Mouse (Mus musculus): ENCODE data around the gene Acot12. TPM values are rescaled to one million over a fixed set of nuclear protein-coding genes. Genes with fewer than 3 reads are reported as not detected.

Gene Acot12
- polyA plus RNA-seq, 1 experiment, result not detected

DNA sequence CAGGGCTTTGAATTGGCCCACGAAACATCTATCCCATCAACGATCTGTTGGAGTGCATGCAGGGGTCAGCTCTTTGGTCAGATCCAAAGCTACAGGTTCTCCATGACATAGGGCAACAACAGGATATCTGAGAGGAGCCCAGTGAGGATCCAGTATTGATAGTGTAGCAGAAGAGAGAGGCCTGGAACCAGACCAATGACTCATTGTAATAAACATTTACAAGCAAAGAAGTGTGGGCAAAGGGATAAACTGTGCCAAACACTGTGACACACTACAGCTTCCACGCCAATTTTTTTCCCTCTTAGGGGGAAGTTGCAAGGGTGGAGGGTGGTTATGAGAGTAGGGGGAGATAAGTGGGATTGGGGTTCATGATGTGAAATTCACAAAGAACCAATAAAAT lies 17.1 kb upstream of the Acot12 start:
- H3K4me1 ChIP-seq (ENCODE audit: control insufficient read depth, insufficient read depth, low read length), result peaks cover 5% of the 10 kb centered on the region; the same call in 1 of the 2 replicates
- no peak overlapping the region for H3K4me3 ChIP-seq (ENCODE audit: insufficient read depth, low read depth, low read length)
- TF ChIP-seq POLR2A (IDR thresholded peaks at IDR 0.05; ENCODE audit: insufficient read depth, low read depth, low read length), result no peak
- WGBS, result 68% methylated on average over 3 of the region's 3 CpGs
- no peak overlapping the region for H3K27ac ChIP-seq (ENCODE audit: insufficient read depth, low read depth, low read length)

DNA sequence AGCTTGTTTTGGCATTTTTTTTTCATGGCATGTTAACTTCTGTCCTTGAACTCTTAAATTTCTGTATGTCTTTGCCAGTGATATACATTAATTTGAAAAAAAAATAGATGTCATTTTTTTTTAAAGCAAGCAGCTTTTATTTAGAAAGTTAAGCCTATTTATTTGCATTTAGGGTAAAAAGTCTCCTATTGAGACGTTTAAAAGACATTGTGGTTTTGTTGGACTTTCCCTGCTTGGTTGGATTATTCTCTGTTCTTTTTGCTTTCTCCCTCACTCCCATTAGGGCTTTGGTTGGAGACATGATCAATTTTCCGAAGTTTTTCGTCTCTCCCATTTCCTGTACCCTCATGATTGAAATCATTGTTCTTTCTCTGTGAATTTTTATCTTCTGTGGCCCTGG lies 16.2 kb upstream of the Acot12 start:
- H3K4me1 ChIP-seq (ENCODE audit: control insufficient read depth, insufficient read depth, low read length), result peaks cover 5% of the 10 kb centered on the region; the same call in 1 of the 2 replicates
- H3K27ac ChIP-seq (ENCODE audit: insufficient read depth, low read depth, low read length), result no peak overlapping the region
- no peak for TF ChIP-seq POLR2A (IDR thresholded peaks at IDR 0.05; ENCODE audit: insufficient read depth, low read depth, low read length)
- no peak for TF ChIP-seq CTCF (IDR thresholded peaks at IDR 0.05; ENCODE audit: insufficient read depth, low read depth, low read length)
- 74% methylated on average over 3 of the region's 3 CpGs for WGBS
- H3K4me3 ChIP-seq (ENCODE audit: insufficient read depth, low read depth, low read length), result no peak overlapping the region

DNA sequence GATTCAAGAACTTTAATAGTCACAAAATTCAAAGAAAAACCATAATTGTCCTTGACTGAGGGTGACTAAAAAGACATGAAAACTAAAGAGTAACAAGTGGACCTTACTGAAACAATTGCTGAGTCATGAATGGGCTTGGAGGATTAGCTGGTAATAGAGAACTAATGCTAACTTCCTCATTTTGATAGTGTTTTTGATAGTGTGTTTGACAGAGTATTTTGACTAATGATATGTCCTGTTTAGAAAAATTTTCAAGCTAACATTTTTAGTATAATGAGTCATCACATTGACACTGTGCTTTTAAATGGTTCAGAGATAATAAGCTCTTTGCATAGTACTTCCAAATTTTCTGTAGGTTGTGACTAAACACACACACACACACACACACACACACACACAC lies 13.4 kb upstream of the Acot12 start:
- no peak overlapping the region for H3K4me3 ChIP-seq (ENCODE audit: insufficient read depth, low read depth, low read length)
- H3K4me1 ChIP-seq (ENCODE audit: control insufficient read depth, insufficient read depth, low read length), result peaks cover 5% of the 10 kb centered on the region; the same call in 1 of the 2 replicates
- no peak overlapping the region for H3K27ac ChIP-seq (ENCODE audit: insufficient read depth, low read depth, low read length)
- TF ChIP-seq POLR2A (IDR thresholded peaks at IDR 0.05; ENCODE audit: insufficient read depth, low read depth, low read length), result no peak
- no peak for TF ChIP-seq CTCF (IDR thresholded peaks at IDR 0.05; ENCODE audit: insufficient read depth, low read depth, low read length)

DNA sequence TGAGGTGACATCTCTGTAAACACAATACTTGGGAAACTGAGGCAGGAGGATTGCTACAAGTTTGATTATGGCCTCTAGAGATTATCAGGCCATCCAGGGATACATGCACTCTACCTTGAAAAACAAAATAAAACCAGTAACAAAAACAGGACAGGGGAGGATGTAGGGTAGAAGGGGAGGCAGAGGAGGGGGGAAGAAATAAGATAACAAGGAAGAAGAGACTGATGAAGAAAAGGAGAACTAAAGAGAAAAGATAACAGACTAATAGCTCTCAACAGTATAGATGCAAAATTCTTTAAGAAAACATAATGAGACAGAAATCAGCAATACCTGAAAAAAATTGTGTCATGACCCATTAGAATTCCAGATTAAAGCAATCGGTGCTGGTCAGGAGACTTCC lies 4.1 kb upstream of the Acot12 start:
- no peak for TF ChIP-seq POLR2A (IDR thresholded peaks at IDR 0.05; ENCODE audit: insufficient read depth, low read depth, low read length)
- TF ChIP-seq CTCF (IDR thresholded peaks at IDR 0.05; ENCODE audit: insufficient read depth, low read depth, low read length), result no peak
- Histone ChIP-seq H3K4me3 (ENCODE audit: insufficient read depth, low read depth, low read length) (no peak overlapping the region), H3K27ac (ENCODE audit: insufficient read depth, low read depth, low read length) (no peak overlapping the region), H3K4me1 (ENCODE audit: control insufficient read depth, insufficient read depth, low read length) (peaks cover 6% of the 10 kb centered on the region; the same call in 1 of the 2 replicates)
- WGBS, result 88% methylated on average over 1 of the region's 1 CpGs

DNA sequence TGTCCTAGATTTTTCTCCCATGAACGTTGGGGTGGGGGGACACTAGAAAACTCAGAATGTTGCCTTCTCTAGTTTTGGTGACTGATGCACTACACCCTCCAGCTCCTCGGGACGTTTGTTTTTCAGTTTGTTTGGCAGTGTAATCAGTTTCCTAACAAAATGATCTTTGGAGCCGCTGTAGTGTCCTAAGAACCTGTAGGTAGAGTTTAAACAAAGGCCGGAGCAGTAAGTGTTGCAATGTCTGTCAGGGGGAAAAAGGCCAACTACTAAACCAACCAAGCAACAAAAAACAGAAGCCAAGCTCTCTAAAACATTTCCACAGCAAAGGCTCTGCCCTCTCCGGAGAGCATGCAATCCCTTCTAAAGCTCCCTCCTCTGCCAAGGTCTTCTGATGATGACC lies 461 bp upstream of the Acot12 start:
- H3K4me1 ChIP-seq (ENCODE audit: control insufficient read depth, insufficient read depth, low read length), result peaks cover 6% of the 10 kb centered on the region; the same call in 1 of the 2 replicates
- TF ChIP-seq POLR2A (IDR thresholded peaks at IDR 0.05; ENCODE audit: insufficient read depth, low read depth, low read length) (no peak), CTCF (IDR thresholded peaks at IDR 0.05; ENCODE audit: insufficient read depth, low read depth, low read length) (no peak)
- WGBS, result 72% methylated on average over 6 of the region's 6 CpGs
- H3K4me3 ChIP-seq (ENCODE audit: insufficient read depth, low read depth, low read length), result peak overlapping the region; percentile 52
- no peak overlapping the region for H3K27ac ChIP-seq (ENCODE audit: insufficient read depth, low read depth, low read length)

DNA sequence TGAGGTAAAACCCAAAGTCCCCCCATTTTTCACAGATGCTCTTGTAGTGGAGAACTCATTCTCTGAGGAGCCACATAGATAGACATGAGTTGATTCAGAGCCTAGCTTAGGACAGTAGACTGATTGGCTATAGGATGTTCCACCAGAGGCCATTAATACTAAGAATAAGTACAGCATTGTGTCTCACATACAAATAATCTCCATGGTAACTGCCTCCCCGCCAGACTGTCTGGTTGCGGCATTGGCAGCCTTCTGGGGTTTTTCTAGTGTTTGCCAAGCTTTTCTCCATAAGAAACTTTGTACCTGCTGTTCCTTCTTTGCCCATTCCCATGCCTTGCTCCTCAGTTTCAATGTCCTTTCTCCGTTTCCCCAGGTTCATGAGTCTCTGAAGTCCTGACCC lies 1.9 kb downstream of the Acot12 start:
- no peak overlapping the region for H3K27ac ChIP-seq (ENCODE audit: insufficient read depth, low read depth, low read length)
- no peak overlapping the region for H3K4me3 ChIP-seq (ENCODE audit: insufficient read depth, low read depth, low read length)
- 79% methylated on average over 3 of the region's 3 CpGs for WGBS

DNA sequence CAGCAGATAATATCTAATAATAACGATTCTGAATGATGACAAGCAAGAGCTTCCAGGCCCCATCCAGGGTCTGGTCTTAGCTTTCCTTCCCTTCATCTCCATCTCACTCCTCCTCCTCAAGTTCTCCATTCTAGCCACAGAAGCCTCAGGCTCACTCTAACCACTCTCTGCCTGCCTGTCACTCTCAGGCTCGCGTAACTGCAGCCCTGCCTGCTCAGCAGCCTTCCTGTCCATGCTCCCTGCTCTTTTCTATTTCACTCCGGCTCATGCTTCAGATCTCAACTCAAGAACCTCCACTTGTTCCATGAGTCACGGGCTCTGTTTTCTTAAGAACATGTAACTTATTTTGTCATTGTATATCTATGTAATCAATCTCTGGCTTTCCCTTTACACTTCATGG lies 5.2 kb downstream of the Acot12 start:
- H3K4me3 ChIP-seq (ENCODE audit: insufficient read depth, low read depth, low read length), result no peak overlapping the region
- TF ChIP-seq CTCF (IDR thresholded peaks at IDR 0.05; ENCODE audit: insufficient read depth, low read depth, low read length), result no peak
- 89% methylated on average over 5 of the region's 5 CpGs for WGBS
- no peak overlapping the region for H3K27ac ChIP-seq (ENCODE audit: insufficient read depth, low read depth, low read length)
- H3K4me1 ChIP-seq (ENCODE audit: control insufficient read depth, insufficient read depth, low read length), result peaks cover 1% of the 10 kb centered on the region; the same call in 1 of the 2 replicates

More for the DNA sequence above, 1.9 kb downstream of the Acot12 start:
- peaks cover 6% of the 10 kb centered on the region; the same call in 1 of the 2 replicates for H3K4me1 ChIP-seq (ENCODE audit: control insufficient read depth, insufficient read depth, low read length)
- no peak for TF ChIP-seq CTCF (IDR thresholded peaks at IDR 0.05; ENCODE audit: insufficient read depth, low read depth, low read length)
- no peak for TF ChIP-seq POLR2A (IDR thresholded peaks at IDR 0.05; ENCODE audit: insufficient read depth, low read depth, low read length)

DNA sequence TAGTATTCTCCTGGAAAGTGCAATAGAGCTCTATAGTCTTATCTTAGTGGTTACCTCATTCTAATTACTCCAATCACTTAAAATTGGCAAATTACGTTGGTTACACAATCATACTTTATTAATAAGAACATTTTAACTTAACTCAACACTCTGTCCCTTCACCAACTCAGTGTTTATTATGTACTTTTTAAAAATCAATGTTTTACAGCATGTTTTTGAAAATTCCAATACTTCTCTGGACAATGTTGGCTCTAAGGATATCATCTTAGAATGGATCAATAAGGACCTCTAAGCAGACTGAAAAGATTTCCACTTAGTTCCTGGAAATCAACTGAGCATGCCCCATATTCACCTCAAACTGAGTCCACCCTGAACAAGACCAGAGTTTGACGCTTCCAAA lies 7.1 kb downstream of the Acot12 start:
- 97% methylated on average over 2 of the region's 2 CpGs for WGBS
- Histone ChIP-seq H3K4me1 (ENCODE audit: control insufficient read depth, insufficient read depth, low read length) (no peaks in the 10 kb centered on the region), H3K27ac (ENCODE audit: insufficient read depth, low read depth, low read length) (no peak overlapping the region), H3K4me3 (ENCODE audit: insufficient read depth, low read depth, low read length) (no peak overlapping the region)
- no peak for TF ChIP-seq POLR2A (IDR thresholded peaks at IDR 0.05; ENCODE audit: insufficient read depth, low read depth, low read length)
- TF ChIP-seq CTCF (IDR thresholded peaks at IDR 0.05; ENCODE audit: insufficient read depth, low read depth, low read length), result no peak

DNA sequence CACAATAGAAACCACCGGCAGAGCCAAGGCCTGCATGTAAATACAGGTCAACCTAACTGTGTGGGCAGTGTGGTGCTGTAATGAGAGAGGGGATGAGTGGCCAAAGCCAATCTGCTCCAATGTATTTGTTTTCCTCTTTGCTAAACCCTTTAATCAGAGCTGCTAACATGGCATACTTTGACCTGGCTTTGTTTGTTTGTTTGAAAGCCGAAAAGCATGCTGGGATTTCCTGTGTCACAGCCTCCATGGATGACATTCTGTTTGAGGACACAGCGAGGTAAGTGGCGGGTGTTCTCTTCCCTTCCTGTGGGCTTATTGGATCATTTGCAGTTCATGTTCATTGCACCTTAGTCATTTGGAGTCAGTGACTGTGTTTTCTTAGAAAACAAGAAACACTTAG lies 8.7 kb downstream of the Acot12 start:
- H3K4me3 ChIP-seq (ENCODE audit: insufficient read depth, low read depth, low read length), result no peak overlapping the region
- H3K27ac ChIP-seq (ENCODE audit: insufficient read depth, low read depth, low read length), result no peak overlapping the region
- 77% methylated on average over 4 of the region's 4 CpGs for WGBS
- no peak for TF ChIP-seq CTCF (IDR thresholded peaks at IDR 0.05; ENCODE audit: insufficient read depth, low read depth, low read length)
- TF ChIP-seq POLR2A (IDR thresholded peaks at IDR 0.05; ENCODE audit: insufficient read depth, low read depth, low read length), result no peak
- H3K4me1 ChIP-seq (ENCODE audit: control insufficient read depth, insufficient read depth, low read length), result peaks cover 2% of the 10 kb centered on the region; the same call in 1 of the 2 replicates

DNA sequence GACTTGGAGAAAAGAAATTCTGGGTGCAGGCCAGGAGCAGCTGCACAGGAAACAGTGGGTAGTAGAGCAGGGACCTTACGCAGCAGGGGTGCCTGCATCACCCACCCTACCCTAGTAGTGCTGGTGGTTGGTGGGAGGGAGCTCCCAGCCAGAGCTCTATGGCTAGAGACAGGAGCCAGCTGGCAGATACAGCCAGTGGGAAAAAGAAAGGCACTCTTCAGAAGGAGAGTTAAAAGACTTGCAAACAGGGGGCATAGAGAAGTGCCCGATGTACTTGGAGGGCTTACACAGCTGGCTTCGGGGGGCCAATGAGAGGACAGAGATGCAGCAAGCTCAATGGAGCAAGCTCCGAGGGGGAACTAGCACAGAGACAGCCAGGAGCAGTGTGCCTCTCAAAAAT lies 12.4 kb downstream of the Acot12 start:
- Histone ChIP-seq H3K27ac (ENCODE audit: insufficient read depth, low read depth, low read length) (no peak overlapping the region), H3K4me1 (ENCODE audit: control insufficient read depth, insufficient read depth, low read length) (peaks cover 2% of the 10 kb centered on the region; the same call in 1 of the 2 replicates), H3K4me3 (ENCODE audit: insufficient read depth, low read depth, low read length) (no peak overlapping the region)
- WGBS, result 26% methylated on average over 4 of the region's 4 CpGs
- TF ChIP-seq POLR2A (IDR thresholded peaks at IDR 0.05; ENCODE audit: insufficient read depth, low read depth, low read length) (no peak), CTCF (IDR thresholded peaks at IDR 0.05; ENCODE audit: insufficient read depth, low read depth, low read length) (no peak)
